Mouse (Mus musculus): ENCODE results near the gene C1qtnf1. TPM values are rescaled to one million over a fixed set of nuclear protein-coding genes. Genes with fewer than 3 reads are reported as not detected.
A peak's percentile ranks its signal among the peaks of the same experiment; 100 is the strongest.

Gene C1qtnf1
- polyA plus RNA-seq, 1 experiment, result 1.8 TPM

DNA sequence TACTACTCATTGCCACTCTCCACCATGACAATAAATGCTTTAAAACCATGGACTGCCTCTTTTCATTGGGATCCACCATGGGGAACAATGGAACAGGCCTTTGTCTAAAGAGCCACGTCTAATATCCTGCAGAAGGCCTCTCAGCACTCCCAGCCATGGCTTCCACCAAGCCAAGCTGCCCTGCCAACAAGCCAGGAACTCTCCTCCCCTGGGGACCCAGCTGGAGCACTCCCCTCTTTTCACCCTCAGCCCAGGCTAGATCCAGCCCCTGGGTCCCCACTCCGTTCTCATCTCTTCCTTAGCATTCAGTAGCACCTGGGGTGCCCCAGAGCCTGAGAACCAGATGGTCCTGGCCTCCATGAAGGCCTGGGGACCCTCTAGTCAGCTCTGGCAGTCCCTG lies 25.0 kb downstream of the C1qtnf1 start:
- WGBS, result 79% methylated on average over 2 of the region's 2 CpGs
- no peak overlapping the region for H3K27ac ChIP-seq (ENCODE audit: control insufficient read depth, insufficient read depth, low read depth, low read length, poor library complexity)
- TF ChIP-seq POLR2A (IDR thresholded peaks at IDR 0.05; ENCODE audit: borderline replicate concordance, control insufficient read depth, low read depth, low read length) (no peak), CTCF (IDR thresholded peaks at IDR 0.05; ENCODE audit: control insufficient read depth, insufficient read depth, low read length) (no peak)
- no peaks in the 10 kb centered on the region; the same call in 1 of the 2 replicates for H3K4me1 ChIP-seq (ENCODE audit: control insufficient read depth, insufficient read depth, low read length)
- no peak overlapping the region for H3K4me3 ChIP-seq (replicated peaks; ENCODE audit: control insufficient read depth, low read depth, low read length)

DNA sequence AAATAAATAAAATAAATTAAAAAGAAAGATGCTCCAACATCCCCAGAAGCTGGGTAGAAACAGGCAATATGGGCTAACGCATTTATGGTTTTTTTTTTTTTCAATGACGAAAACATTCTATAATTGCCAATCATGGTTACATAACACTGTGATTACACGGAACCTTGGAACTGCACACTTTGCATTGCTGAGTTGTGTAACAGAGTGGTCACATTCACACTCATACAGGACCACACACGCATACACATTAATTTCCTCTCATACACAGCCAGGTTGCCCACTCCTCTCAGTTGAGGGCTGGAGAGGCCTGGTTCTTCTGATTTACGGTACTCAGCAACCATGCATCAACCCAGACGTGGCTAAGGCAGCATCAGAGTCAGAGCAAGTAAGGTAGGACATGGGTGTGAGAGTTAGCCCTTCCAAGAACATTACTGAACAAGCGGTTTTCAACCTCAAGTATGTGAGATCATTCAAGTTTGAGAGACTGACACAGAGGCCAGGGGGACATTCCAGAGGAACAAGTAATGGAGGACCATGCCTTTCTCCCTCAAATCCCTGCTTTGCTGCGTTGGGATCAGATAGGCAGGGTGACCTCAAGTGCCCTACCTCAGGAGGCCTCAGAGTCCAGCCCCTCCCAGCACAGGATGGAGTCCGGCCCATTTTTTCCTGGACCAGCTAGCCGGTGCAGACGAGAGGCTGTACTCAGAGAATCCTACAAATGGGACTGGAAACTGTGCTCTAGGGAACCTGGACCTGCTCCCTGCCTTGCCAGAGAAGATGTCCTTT lies 26.1 kb downstream of the C1qtnf1 start:
- Histone ChIP-seq H3K27ac (ENCODE audit: control insufficient read depth, insufficient read depth, low read depth, low read length, poor library complexity) (no peak overlapping the region), H3K4me3 (replicated peaks; ENCODE audit: control insufficient read depth, low read depth, low read length) (no peak overlapping the region), H3K4me1 (ENCODE audit: control insufficient read depth, insufficient read depth, low read length) (peaks cover 3% of the 10 kb centered on the region; the same call in 1 of the 2 replicates)
- TF ChIP-seq POLR2A (IDR thresholded peaks at IDR 0.05; ENCODE audit: borderline replicate concordance, control insufficient read depth, low read depth, low read length), result no peak
- no peak for TF ChIP-seq CTCF (IDR thresholded peaks at IDR 0.05; ENCODE audit: control insufficient read depth, insufficient read depth, low read length)
- 65% methylated on average over 11 of the region's 11 CpGs for WGBS

DNA sequence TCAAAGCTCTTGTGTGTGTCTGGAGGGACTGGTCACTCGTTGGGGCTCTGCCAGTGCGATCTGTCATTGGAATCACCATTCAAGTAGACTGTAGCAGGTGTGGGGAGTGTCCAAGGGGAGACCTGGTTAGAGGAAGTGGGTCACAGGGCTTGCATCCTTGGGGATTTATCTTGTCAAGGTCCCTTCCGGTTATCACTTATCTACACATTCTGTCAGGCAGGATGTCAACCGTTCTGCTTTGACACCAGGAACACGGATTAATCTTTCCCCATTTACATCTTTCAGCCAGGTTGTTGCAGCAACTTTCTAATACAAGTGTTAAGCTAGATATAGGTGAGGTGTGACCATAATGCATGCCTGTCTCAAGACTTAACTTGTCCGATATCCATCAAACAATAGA lies 27.8 kb downstream of the C1qtnf1 start:
- 75% methylated on average over 6 of the region's 6 CpGs for WGBS

DNA sequence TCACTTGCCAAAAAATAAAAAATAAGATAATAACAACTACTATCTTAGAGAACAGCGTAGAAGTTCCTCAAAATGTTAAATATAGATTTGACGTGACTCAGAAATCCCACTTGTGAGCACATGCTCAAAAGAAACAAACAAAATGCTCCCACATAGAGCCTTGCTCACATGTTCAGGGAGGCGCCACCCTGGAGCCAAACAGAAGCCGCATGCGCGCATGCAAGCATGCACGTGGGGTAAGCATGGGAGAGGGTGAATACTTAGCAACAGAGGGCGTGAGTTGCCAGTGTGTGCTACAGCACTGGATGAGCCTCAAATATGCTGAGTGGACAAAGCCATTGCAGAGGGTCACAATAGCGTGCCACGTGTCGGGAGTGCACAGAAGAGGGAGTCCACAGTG lies 28.9 kb downstream of the C1qtnf1 start:
- WGBS, result 65% methylated on average over 11 of the region's 11 CpGs
- Histone ChIP-seq H3K27ac (ENCODE audit: control insufficient read depth, insufficient read depth, low read depth, low read length, poor library complexity) (no peak overlapping the region), H3K4me3 (replicated peaks; ENCODE audit: control insufficient read depth, low read depth, low read length) (no peak overlapping the region), H3K4me1 (ENCODE audit: control insufficient read depth, insufficient read depth, low read length) (peaks cover 6% of the 10 kb centered on the region)
- TF ChIP-seq CTCF (IDR thresholded peaks at IDR 0.05; ENCODE audit: control insufficient read depth, insufficient read depth, low read length), result no peak

More for the DNA sequence above, 27.8 kb downstream of the C1qtnf1 start:
- H3K27ac ChIP-seq (ENCODE audit: control insufficient read depth, insufficient read depth, low read depth, low read length, poor library complexity), result no peak overlapping the region
- peaks cover 6% of the 10 kb centered on the region for H3K4me1 ChIP-seq (ENCODE audit: control insufficient read depth, insufficient read depth, low read length)
- no peak overlapping the region for H3K4me3 ChIP-seq (replicated peaks; ENCODE audit: control insufficient read depth, low read depth, low read length)
- TF ChIP-seq POLR2A (IDR thresholded peaks at IDR 0.05; ENCODE audit: borderline replicate concordance, control insufficient read depth, low read depth, low read length), result no peak
- TF ChIP-seq CTCF (IDR thresholded peaks at IDR 0.05; ENCODE audit: control insufficient read depth, insufficient read depth, low read length), result no peak

DNA sequence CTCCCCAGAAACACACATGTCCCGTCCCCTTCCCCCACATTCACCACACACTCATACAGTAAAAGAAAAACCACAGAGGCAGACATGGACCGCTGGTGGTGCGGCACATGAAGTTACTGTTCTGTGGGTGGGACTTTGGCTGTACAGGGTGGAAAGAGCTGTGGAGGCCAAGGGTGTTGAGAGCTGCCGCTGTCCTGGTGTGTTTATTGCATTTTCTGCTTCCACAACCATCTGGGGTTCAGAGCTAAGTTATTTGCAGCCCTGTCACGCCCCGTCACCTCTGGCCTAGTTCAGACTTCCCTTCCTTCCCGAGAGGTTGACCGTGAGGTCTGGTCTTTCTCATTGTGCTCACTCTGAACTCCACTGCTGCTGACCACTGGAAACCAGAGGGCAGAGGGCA lies 31.0 kb downstream of the C1qtnf1 start:
- H3K27ac ChIP-seq (ENCODE audit: control insufficient read depth, insufficient read depth, low read depth, low read length, poor library complexity), result peak overlapping the region; percentile 37
- peaks cover 6% of the 10 kb centered on the region for H3K4me1 ChIP-seq (ENCODE audit: control insufficient read depth, insufficient read depth, low read length)
- no peak overlapping the region for H3K4me3 ChIP-seq (replicated peaks; ENCODE audit: control insufficient read depth, low read depth, low read length)
- TF ChIP-seq CTCF (IDR thresholded peaks at IDR 0.05; ENCODE audit: control insufficient read depth, insufficient read depth, low read length) (no peak), POLR2A (IDR thresholded peaks at IDR 0.05; ENCODE audit: borderline replicate concordance, control insufficient read depth, low read depth, low read length) (no peak)
- WGBS, result 4% methylated on average over 8 of the region's 8 CpGs

DNA sequence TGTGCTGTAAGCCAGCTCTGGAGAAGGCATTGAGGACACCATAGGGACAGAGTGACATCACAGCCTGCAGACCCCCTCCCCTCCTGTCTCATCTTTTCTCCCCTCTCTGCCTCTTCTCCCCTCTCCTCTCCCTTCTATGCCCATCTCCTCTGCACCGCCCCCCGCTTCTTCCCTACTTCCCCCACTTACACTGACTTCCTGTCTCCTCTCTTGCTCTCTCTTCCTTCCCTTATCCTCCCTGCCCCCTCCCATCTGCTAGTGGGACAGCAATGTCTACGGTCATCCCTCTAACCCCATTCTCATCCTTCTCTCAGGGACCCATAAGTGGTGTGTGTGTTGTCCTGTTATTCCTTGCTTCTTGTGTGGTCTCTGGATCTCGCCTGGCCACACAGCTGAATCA lies 31.5 kb downstream of the C1qtnf1 start:
- Histone ChIP-seq H3K4me1 (ENCODE audit: control insufficient read depth, insufficient read depth, low read length) (peaks cover 6% of the 10 kb centered on the region), H3K4me3 (replicated peaks; ENCODE audit: control insufficient read depth, low read depth, low read length) (no peak overlapping the region), H3K27ac (ENCODE audit: control insufficient read depth, insufficient read depth, low read depth, low read length, poor library complexity) (peak overlapping the region; percentile 37)
- no peak for TF ChIP-seq POLR2A (IDR thresholded peaks at IDR 0.05; ENCODE audit: borderline replicate concordance, control insufficient read depth, low read depth, low read length)
- TF ChIP-seq CTCF (IDR thresholded peaks at IDR 0.05; ENCODE audit: control insufficient read depth, insufficient read depth, low read length), result no peak
- 23% methylated on average over 3 of the region's 4 CpGs for WGBS

DNA sequence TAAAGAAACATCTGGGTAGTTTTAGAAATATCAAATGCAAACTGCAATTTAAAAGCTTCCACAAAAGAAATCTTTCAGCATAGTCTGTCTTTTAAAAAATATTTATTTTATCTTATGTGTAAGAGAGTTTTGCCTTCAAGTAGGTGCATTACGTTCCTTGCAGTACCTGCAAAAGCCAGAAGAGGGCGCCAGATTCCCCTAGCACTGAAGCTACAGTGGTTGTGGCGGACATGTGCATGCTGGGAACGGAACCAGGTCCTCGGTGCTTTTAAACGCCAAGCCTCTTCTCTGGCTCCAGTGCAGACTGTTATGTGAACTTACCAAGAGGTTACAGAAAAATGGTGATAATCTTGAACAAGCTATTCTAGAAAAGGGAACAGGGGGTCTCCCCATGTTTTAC lies 32.3 kb downstream of the C1qtnf1 start:
- 69% methylated on average over 6 of the region's 6 CpGs for WGBS
- Histone ChIP-seq H3K27ac (ENCODE audit: control insufficient read depth, insufficient read depth, low read depth, low read length, poor library complexity) (no peak overlapping the region), H3K4me3 (replicated peaks; ENCODE audit: control insufficient read depth, low read depth, low read length) (no peak overlapping the region), H3K4me1 (ENCODE audit: control insufficient read depth, insufficient read depth, low read length) (peaks cover 6% of the 10 kb centered on the region)
- TF ChIP-seq CTCF (IDR thresholded peaks at IDR 0.05; ENCODE audit: control insufficient read depth, insufficient read depth, low read length) (peak; percentile 69), POLR2A (IDR thresholded peaks at IDR 0.05; ENCODE audit: borderline replicate concordance, control insufficient read depth, low read depth, low read length) (no peak)

DNA sequence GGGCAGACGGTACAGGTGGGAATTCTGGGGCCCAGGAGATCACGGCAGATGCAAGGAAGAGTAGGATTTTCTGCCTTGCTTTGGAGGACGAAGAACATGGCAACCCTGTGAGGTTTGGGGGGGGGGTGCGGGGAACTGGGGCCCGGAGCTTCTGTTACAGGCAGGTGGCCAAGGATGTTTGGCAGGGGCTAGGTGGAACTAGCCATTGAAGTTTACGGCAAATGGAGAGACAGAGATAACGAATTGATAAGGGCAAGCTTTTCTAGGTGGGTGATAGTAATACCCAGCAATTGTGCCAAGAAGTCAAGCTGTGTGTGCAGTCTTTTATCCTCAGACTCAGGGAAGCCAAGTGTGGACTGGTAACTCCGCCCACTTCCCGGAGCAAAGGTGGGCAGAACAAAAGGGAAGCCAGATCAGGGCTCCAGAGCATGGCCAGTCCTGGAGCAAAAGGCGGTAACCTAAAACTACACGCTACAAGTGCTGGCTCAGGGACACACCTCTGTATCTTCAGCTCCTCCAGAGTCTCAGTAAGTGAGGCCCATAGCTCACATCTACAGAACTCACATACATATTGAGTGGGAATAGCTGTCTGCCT lies 39.5 kb downstream of the C1qtnf1 start:
- Histone ChIP-seq H3K27ac (ENCODE audit: control insufficient read depth, insufficient read depth, low read depth, low read length, poor library complexity) (no peak overlapping the region), H3K4me3 (replicated peaks; ENCODE audit: control insufficient read depth, low read depth, low read length) (no peak overlapping the region), H3K4me1 (ENCODE audit: control insufficient read depth, insufficient read depth, low read length) (peaks cover 4% of the 10 kb centered on the region; the same call in 1 of the 2 replicates)
- no peak for TF ChIP-seq POLR2A (IDR thresholded peaks at IDR 0.05; ENCODE audit: borderline replicate concordance, control insufficient read depth, low read depth, low read length)
- TF ChIP-seq CTCF (IDR thresholded peaks at IDR 0.05; ENCODE audit: control insufficient read depth, insufficient read depth, low read length), result no peak
- WGBS, result 37% methylated on average over 11 of the region's 11 CpGs

All from bone marrow, adult 2 months (tissue).